Mouse (Mus musculus) embryonic facial prominence, embryonic 12.5 days (tissue): ENCODE results near the gene Hpgd. TPM values are rescaled to one million over a fixed set of nuclear protein-coding genes. Genes with fewer than 3 reads are reported as not detected.
"Not testable (repeated sequence)": the region's sequence is repeated elsewhere in the genome, so short reads cannot be mapped to it uniquely, and the experiment has no call there.

ENCODE experiments used
- ATAC-seq: fragments of 200-750 bp; cut with Nextera tagmentation; 2 replicates; pipeline ENCODE4 v1.8.0; 2017; ENCODE audit not compliant: insufficient number of reproducible peaks, insufficient read depth, low FRiP score, low TSS enrichment
- H3K27ac ChIP-seq: fragments of 300-500 bp; sonication (generic); 2 replicates; pipeline ENCODE4 v1.5.1; 2016; ENCODE audit warnings: mild to moderate bottlenecking
- H3K27me3 ChIP-seq: fragments of 300-500 bp; sonication (generic); 2 replicates; pipeline ENCODE4 v1.6.1; 2016; ENCODE audit warnings: mild to moderate bottlenecking, moderate library complexity
- H3K36me3 ChIP-seq: fragments of 300-500 bp; sonication (generic); 2 replicates; pipeline ENCODE4 v1.6.1; 2016; ENCODE audit warnings: mild to moderate bottlenecking
- H3K4me1 ChIP-seq: fragments of 300-500 bp; sonication (generic); 2 replicates; pipeline ENCODE4 v1.6.1; 2016
- H3K4me2 ChIP-seq: fragments of 300-500 bp; sonication (generic); replicated peaks from 2 replicates; pipeline ENCODE4 v1.6.1; 2016; ENCODE audit warnings: mild to moderate bottlenecking, moderate library complexity
- H3K4me3 ChIP-seq: fragments of 300-500 bp; sonication (generic); 2 replicates; pipeline ENCODE4 v1.5.1; 2016; ENCODE audit warnings: mild to moderate bottlenecking
- H3K9ac ChIP-seq: fragments of 300-500 bp; sonication (generic); 2 replicates; pipeline ENCODE4 v1.6.1; 2016; ENCODE audit warnings: mild to moderate bottlenecking, moderate library complexity
- H3K9me3 ChIP-seq: fragments of 300-500 bp; sonication (generic); 2 replicates; pipeline ENCODE4 v1.6.1; 2016; ENCODE audit warnings: mild to moderate bottlenecking, moderate library complexity
- WGBS: fragments of 180-500 bp; shearing (Covaris S2); methylation state at CpG from one replicate; pipeline ENCODE4 v1.1.7; 2016; 5-methylcytosine and 5-hydroxymethylcytosine counted together
- polyA plus RNA-seq: library from polyadenylated mRNA; unstranded; fragments of >200 nt; fragmentation: Nextera tagmentation; extraction: Ambion mirVana; gene quantifications from 2 replicates; pipeline ENCODE4 v1.2.1, GENCODE M21; 2016

Hpgd gene
- polyA plus RNA-seq, 1 experiment from 2014 or later: 57.6 TPM

GRCm38 (mm10) chr8:56286717-56287116, 7.7 kb upstream of the Hpgd start:
- no peaks in the 10 kb centered on the region for H3K9me3 ChIP-seq
- H3K4me3 ChIP-seq: no peak overlapping the region
- no peaks in the 10 kb centered on the region for H3K27me3 ChIP-seq
- H3K27ac ChIP-seq: no peak overlapping the region
- ATAC-seq: no peak
- no peak overlapping the region for H3K9ac ChIP-seq
- WGBS: 56% methylated on average over 2 of the region's 2 CpGs
- H3K36me3 ChIP-seq: no peaks in the 10 kb centered on the region
- H3K4me1 ChIP-seq: peaks cover 11% of the 10 kb centered on the region; the same call in 1 of the 2 replicates
- no peak overlapping the region for H3K4me2 ChIP-seq

GRCm38 (mm10) chr8:56287370-56288072, 6.9 kb upstream of the Hpgd start:
- ATAC-seq: no peak
- H3K4me2 ChIP-seq: no peak overlapping the region
- H3K9ac ChIP-seq: no peak overlapping the region
- no peaks in the 10 kb centered on the region for H3K27me3 ChIP-seq
- H3K27ac ChIP-seq: no peak overlapping the region
- H3K9me3 ChIP-seq: no peaks in the 10 kb centered on the region
- peaks cover 11% of the 10 kb centered on the region; the same call in 1 of the 2 replicates for H3K4me1 ChIP-seq
- no peak overlapping the region for H3K4me3 ChIP-seq
- H3K36me3 ChIP-seq: no peaks in the 10 kb centered on the region
- 77% methylated on average over 7 of the region's 7 CpGs for WGBS

- Histone ChIP-seq H3K9me3 (no peaks in the 10 kb centered on the region), H3K27me3 (0 out of 2 replicates have a peak, but pooled peaks cover 3% of the 10 kb centered on the region), H3K27ac (no peak overlapping the region), H3K9ac (no peak overlapping the region), H3K36me3 (no peaks in the 10 kb centered on the region), H3K4me1 (0 out of 2 replicates have a peak, but pooled peaks cover 4% of the 10 kb centered on the region), H3K4me2 (no peak overlapping the region), H3K4me3 (no peak overlapping the region)
- no peak for ATAC-seq
- 89% methylated on average over 7 of the region's 7 CpGs for WGBS
Observed at GRCm38 (mm10) chr8:56292318-56292717, 2.1 kb upstream of the Hpgd start.

GRCm38 (mm10) chr8:56293480-56293879, 905 bp upstream of the Hpgd start:
- no peak for ATAC-seq
- 0 out of 2 replicates have a peak, but pooled peaks cover 3% of the 10 kb centered on the region for H3K27me3 ChIP-seq
- no peak overlapping the region for H3K9ac ChIP-seq
- H3K4me3 ChIP-seq: no peak overlapping the region
- 0 out of 2 replicates have a peak, but pooled peaks cover 3% of the 10 kb centered on the region for H3K4me1 ChIP-seq
- H3K36me3 ChIP-seq: no peaks in the 10 kb centered on the region
- no peaks in the 10 kb centered on the region for H3K9me3 ChIP-seq
- H3K27ac ChIP-seq: no peak overlapping the region
- peak overlapping the region; percentile 83; the same call in 1 of the 2 replicates for H3K4me2 ChIP-seq
- 3% methylated on average over 8 of the region's 8 CpGs for WGBS

GRCm38 (mm10) chr8:56294886-56295555, 636 bp downstream of the Hpgd start:
- ATAC-seq: no peak
- 19% methylated on average over 14 of the region's 14 CpGs for WGBS
- Histone ChIP-seq H3K4me2 (peak overlapping the region; percentile 83), H3K27me3 (0 out of 2 replicates have a peak, but pooled peaks cover 3% of the 10 kb centered on the region), H3K9ac (no peak overlapping the region), H3K9me3 (no peaks in the 10 kb centered on the region), H3K36me3 (no peaks in the 10 kb centered on the region), H3K4me1 (0 out of 2 replicates have a peak, but pooled peaks cover 3% of the 10 kb centered on the region), H3K27ac (no peak overlapping the region), H3K4me3 (peak overlapping the region; percentile 54)

GRCm38 (mm10) chr8:56299421-56299820, 5.0 kb downstream of the Hpgd start:
- H3K4me3 ChIP-seq: no peak overlapping the region
- no peaks in the 10 kb centered on the region for H3K9me3 ChIP-seq
- H3K27me3 ChIP-seq: 0 out of 2 replicates have a peak, but pooled peaks cover 3% of the 10 kb centered on the region
- no peaks in the 10 kb centered on the region for H3K36me3 ChIP-seq
- WGBS: 70% methylated on average over 5 of the region's 5 CpGs
- no peak overlapping the region for H3K27ac ChIP-seq
- no peak overlapping the region for H3K9ac ChIP-seq
- H3K4me2 ChIP-seq: no peak overlapping the region
- no peak for ATAC-seq
- no peaks in the 10 kb centered on the region for H3K4me1 ChIP-seq

GRCm38 (mm10) chr8:56301303-56301702, 6.9 kb downstream of the Hpgd start:
- not testable (repeated sequence) for H3K9me3 ChIP-seq, H3K36me3 ChIP-seq, H3K27me3 ChIP-seq, H3K27ac ChIP-seq, H3K4me2 ChIP-seq, H3K9ac ChIP-seq, H3K4me1 ChIP-seq, ATAC-seq, H3K4me3 ChIP-seq
- 86% methylated on average over 3 of the region's 3 CpGs for WGBS

GRCm38 (mm10) chr8:56304595-56304994, 10.2 kb downstream of the Hpgd start:
- 76% methylated on average over 7 of the region's 7 CpGs for WGBS

GRCm38 (mm10) chr8:56313622-56314021, 19.2 kb downstream of the Hpgd start:
- Histone ChIP-seq H3K4me2 (no peak overlapping the region), H3K9me3 (no peaks in the 10 kb centered on the region), H3K36me3 (no peaks in the 10 kb centered on the region), H3K9ac (no peak overlapping the region), H3K4me1 (no peaks in the 10 kb centered on the region), H3K4me3 (no peak overlapping the region), H3K27me3 (no peaks in the 10 kb centered on the region), H3K27ac (no peak overlapping the region)
- 88% methylated on average over 2 of the region's 2 CpGs for WGBS
- ATAC-seq: no peak

More at GRCm38 (mm10) chr8:56304595-56304994, 10.2 kb downstream of the Hpgd start:
- Histone ChIP-seq H3K4me3 (no peak overlapping the region), H3K27ac (no peak overlapping the region), H3K9me3 (no peaks in the 10 kb centered on the region), H3K4me1 (peaks cover 3% of the 10 kb centered on the region; the same call in 1 of the 2 replicates), H3K4me2 (no peak overlapping the region), H3K36me3 (no peaks in the 10 kb centered on the region), H3K27me3 (no peaks in the 10 kb centered on the region), H3K9ac (no peak overlapping the region)
- ATAC-seq: no peak

- 74% methylated on average over 3 of the region's 3 CpGs for WGBS
- no peak for ATAC-seq
- Histone ChIP-seq H3K4me1 (no peaks in the 10 kb centered on the region), H3K27ac (no peak overlapping the region), H3K36me3 (no peaks in the 10 kb centered on the region), H3K9ac (no peak overlapping the region), H3K4me2 (no peak overlapping the region), H3K27me3 (no peaks in the 10 kb centered on the region), H3K9me3 (no peaks in the 10 kb centered on the region), H3K4me3 (no peak overlapping the region)
Observed at GRCm38 (mm10) chr8:56315189-56315588, 20.8 kb downstream of the Hpgd start.

- WGBS: 86% methylated on average over 1 of the region's 1 CpGs
- Histone ChIP-seq H3K27me3 (no peaks in the 10 kb centered on the region), H3K9me3 (no peaks in the 10 kb centered on the region), H3K36me3 (no peaks in the 10 kb centered on the region), H3K4me2 (no peak overlapping the region), H3K4me3 (no peak overlapping the region), H3K4me1 (0 out of 2 replicates have a peak, but pooled peaks cover under 1% of the 10 kb centered on the region), H3K9ac (no peak overlapping the region), H3K27ac (no peak overlapping the region)
- ATAC-seq: no peak
Observed at GRCm38 (mm10) chr8:56323276-56323675, 28.9 kb downstream of the Hpgd start.

- no peaks in the 10 kb centered on the region for H3K9me3 ChIP-seq
- no peaks in the 10 kb centered on the region for H3K27me3 ChIP-seq
- no peak overlapping the region for H3K27ac ChIP-seq
- H3K4me2 ChIP-seq: no peak overlapping the region
- no peaks in the 10 kb centered on the region for H3K36me3 ChIP-seq
- WGBS: 34% methylated on average over 3 of the region's 3 CpGs
- ATAC-seq: 0 out of 2 replicates have a peak, but pooled peaks have one; percentile 64
- no peak overlapping the region for H3K4me3 ChIP-seq
- peaks cover 4% of the 10 kb centered on the region; the same call in 1 of the 2 replicates for H3K4me1 ChIP-seq
- no peak overlapping the region for H3K9ac ChIP-seq
Observed at GRCm38 (mm10) chr8:56327709-56328108, 33.3 kb downstream of the Hpgd start.
